In the genomic region with DNA sequence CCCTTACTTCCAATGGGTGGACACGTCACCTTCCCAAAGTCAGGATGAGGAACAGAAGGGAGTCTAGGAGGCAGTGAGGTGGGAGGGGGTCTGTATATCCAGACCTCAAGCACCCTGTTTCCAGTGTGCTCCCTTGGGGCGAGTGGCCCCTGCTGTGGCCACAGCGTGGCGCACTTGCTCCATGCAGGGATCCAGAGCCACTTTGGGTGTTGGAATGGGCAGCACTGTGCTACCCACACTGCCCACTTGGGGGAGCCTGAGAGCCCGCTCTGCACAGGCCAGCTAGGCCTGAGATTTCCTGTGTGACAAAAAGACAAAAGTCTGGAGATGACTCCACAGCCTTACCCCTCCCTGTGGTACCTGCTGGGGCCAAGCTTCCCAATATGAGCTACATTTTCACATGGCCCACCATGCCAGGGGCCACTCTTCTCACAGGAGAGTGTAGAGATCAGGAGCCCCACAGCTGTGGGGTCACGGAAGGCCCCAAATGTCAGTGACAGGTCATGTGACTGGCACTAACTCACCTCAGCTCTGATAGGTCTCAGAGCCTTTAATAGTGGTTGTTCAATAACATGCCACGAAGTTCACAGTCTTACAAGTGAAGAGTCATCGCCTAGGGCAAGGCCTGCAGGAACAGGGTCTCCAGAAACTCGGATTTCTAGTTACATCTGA, we compare ENCODE assay signal across 1 mouse cellular context.
TF ChIP-seq lines count a peak whose summit lies in the region.

No protein-coding gene starts in this region.

TF ChIP-seq in CH12.LX, 34 proteins besides CTCF, POLR2A, EP300 and RAD21 (continued from another document):
- TF ChIP-seq CHD1 (IDR thresholded peaks at IDR 0.05; ENCODE audit: low read depth, low read length): no peak
- TF ChIP-seq ZKSCAN1 (IDR thresholded peaks at IDR 0.05; ENCODE audit: borderline replicate concordance, low read depth, low read length): no peak
- no peak for TF ChIP-seq PAX5 (IDR thresholded peaks at IDR 0.05; ENCODE audit: low read length)
- peak; percentile 39; the same call in 1 of the 2 replicates for TF ChIP-seq NRF1 (IDR thresholded peaks at IDR 0.05; ENCODE audit: low read depth, low read length)
- TF ChIP-seq BHLHE40 (IDR thresholded peaks at IDR 0.05; ENCODE audit: low read depth, low read length): peak; percentile 32; the same call in 1 of the 2 replicates
- no peak for TF ChIP-seq UBTF (IDR thresholded peaks at IDR 0.05; ENCODE audit: low read depth, low read length)
- no peak for TF ChIP-seq JUN (IDR thresholded peaks at IDR 0.05; ENCODE audit: insufficient read depth, low read depth, low read length)
- peak; percentile 55 for TF ChIP-seq ELF1 (IDR thresholded peaks at IDR 0.05; ENCODE audit: low read depth, low read length)
- peak; percentile 56; the same call in 1 of the 2 replicates for TF ChIP-seq IRF4 (IDR thresholded peaks at IDR 0.05; ENCODE audit: low read depth, low read length)
- no peak; the same call in 1 of the 2 replicates for TF ChIP-seq USF1 (IDR thresholded peaks at IDR 0.05; ENCODE audit: low read depth, low read length)
- peak; percentile 100 for TF ChIP-seq SMC3 (IDR thresholded peaks at IDR 0.05; ENCODE audit: low read depth, low read length)
- TF ChIP-seq MAZ (IDR thresholded peaks at IDR 0.05; ENCODE audit: low read depth, low read length): peak; percentile 64; the same call in 1 of the 2 replicates
- no peak for TF ChIP-seq GABPA (IDR thresholded peaks at IDR 0.05; ENCODE audit: insufficient replicate concordance, low read depth, low read length)
- peak; percentile 86; the same call in 1 of the 2 replicates for TF ChIP-seq NELFE (IDR thresholded peaks at IDR 0.05; ENCODE audit: low read depth, low read length)
- no peak for TF ChIP-seq E2F4 (IDR thresholded peaks at IDR 0.05; ENCODE audit: insufficient replicate concordance, low read depth, low read length)
- TF ChIP-seq MEF2A (IDR thresholded peaks at IDR 0.05; ENCODE audit: borderline replicate concordance, low read depth, low read length): peak; percentile 45; the same call in 1 of the 2 replicates
- TF ChIP-seq ZNF384 (IDR thresholded peaks at IDR 0.05; ENCODE audit: low read depth, low read length): no peak
- no peak for TF ChIP-seq KAT2A (IDR thresholded peaks at IDR 0.05; ENCODE audit: insufficient replicate concordance, low read length)
- no peak for TF ChIP-seq JUND (conservative IDR thresholded peaks at IDR 0.05; ENCODE audit: low read depth, low read length)
- no peak for TF ChIP-seq ZMIZ1 (IDR thresholded peaks at IDR 0.05; ENCODE audit: low read depth, low read length)
- no peak for TF ChIP-seq MYC (IDR thresholded peaks at IDR 0.05; ENCODE audit: low read depth, low read length)
- TF ChIP-seq MAFK (IDR thresholded peaks at IDR 0.05; ENCODE audit: insufficient replicate concordance, low read length): no peak
- no peak for TF ChIP-seq TBP (conservative IDR thresholded peaks at IDR 0.05; ENCODE audit: low read depth, low read length)
- TF ChIP-seq ETS1 (conservative IDR thresholded peaks at IDR 0.05; ENCODE audit: low read depth, low read length): no peak
- peak; percentile 96 for TF ChIP-seq ZC3H11A (IDR thresholded peaks at IDR 0.05; ENCODE audit: low read depth, low read length)
- TF ChIP-seq CHD2 (IDR thresholded peaks at IDR 0.05; ENCODE audit: low read length): no peak
- TF ChIP-seq MXI1 (IDR thresholded peaks at IDR 0.05; ENCODE audit: low read depth, low read length): no peak; the same call in 1 of the 2 replicates
